Mouse (Mus musculus) midbrain, embryonic 13.5 days (tissue): Measurements from ENCODE around the gene Acp5. TPM values are rescaled to one million over a fixed set of nuclear protein-coding genes. Genes with fewer than 3 reads are reported as not detected.

ENCODE experiments used
- ATAC-seq: fragments of 200-750 bp; cut with Nextera tagmentation; 2 replicates; pipeline ENCODE4 v1.8.0; 2017; ENCODE audit warnings: mild to moderate bottlenecking, moderate TSS enrichment, moderate library complexity
- H3K27ac ChIP-seq: fragments of 300-500 bp; sonication (generic); 2 replicates; pipeline ENCODE4 v1.5.1; 2015; ENCODE audit warnings: inconsistent platforms, mild to moderate bottlenecking, moderate library complexity
- H3K27me3 ChIP-seq: fragments of 300-500 bp; sonication (generic); 2 replicates; pipeline ENCODE4 v1.6.1; 2015; ENCODE audit warnings: mild to moderate bottlenecking, inconsistent platforms
- H3K36me3 ChIP-seq: fragments of 300-500 bp; sonication (generic); 2 replicates; pipeline ENCODE4 v1.6.1; 2015; ENCODE audit warnings: mild to moderate bottlenecking, inconsistent platforms
- H3K4me1 ChIP-seq: fragments of 300-500 bp; sonication (generic); replicated peaks from 2 replicates; pipeline ENCODE4 v1.6.1; 2015; ENCODE audit warnings: inconsistent platforms
- H3K4me2 ChIP-seq: fragments of 300-500 bp; sonication (generic); replicated peaks from 2 replicates; pipeline ENCODE4 v1.6.1; 2015; ENCODE audit warnings: moderate library complexity, mild to moderate bottlenecking, inconsistent platforms
- H3K4me3 ChIP-seq: fragments of 300-500 bp; sonication (generic); replicated peaks from 2 replicates; pipeline ENCODE4 v1.5.1; 2015; ENCODE audit warnings: mild to moderate bottlenecking, inconsistent platforms
- H3K9ac ChIP-seq: fragments of 300-500 bp; sonication (generic); replicated peaks from 2 replicates; pipeline ENCODE4 v1.6.1; 2015; ENCODE audit warnings: mild to moderate bottlenecking, inconsistent platforms
- H3K9me3 ChIP-seq: fragments of 300-500 bp; sonication (generic); 2 replicates; pipeline ENCODE4 v1.6.1; 2016; ENCODE audit warnings: mild to moderate bottlenecking, inconsistent platforms
- WGBS: fragments of 180-500 bp; shearing (Covaris S2); methylation state at CpG from one replicate; pipeline ENCODE4 v1.1.7; 2015; 5-methylcytosine and 5-hydroxymethylcytosine counted together
- polyA plus RNA-seq: library from polyadenylated mRNA; unstranded; fragments of >200 nt; fragmentation: Nextera tagmentation; extraction: Ambion mirVana; gene quantifications from 2 replicates; pipeline ENCODE4 v1.2.1, GENCODE M21; 2015

The Acp5 gene
- polyA plus RNA-seq, 1 experiment from 2014 or later, result 0.42 TPM

DNA sequence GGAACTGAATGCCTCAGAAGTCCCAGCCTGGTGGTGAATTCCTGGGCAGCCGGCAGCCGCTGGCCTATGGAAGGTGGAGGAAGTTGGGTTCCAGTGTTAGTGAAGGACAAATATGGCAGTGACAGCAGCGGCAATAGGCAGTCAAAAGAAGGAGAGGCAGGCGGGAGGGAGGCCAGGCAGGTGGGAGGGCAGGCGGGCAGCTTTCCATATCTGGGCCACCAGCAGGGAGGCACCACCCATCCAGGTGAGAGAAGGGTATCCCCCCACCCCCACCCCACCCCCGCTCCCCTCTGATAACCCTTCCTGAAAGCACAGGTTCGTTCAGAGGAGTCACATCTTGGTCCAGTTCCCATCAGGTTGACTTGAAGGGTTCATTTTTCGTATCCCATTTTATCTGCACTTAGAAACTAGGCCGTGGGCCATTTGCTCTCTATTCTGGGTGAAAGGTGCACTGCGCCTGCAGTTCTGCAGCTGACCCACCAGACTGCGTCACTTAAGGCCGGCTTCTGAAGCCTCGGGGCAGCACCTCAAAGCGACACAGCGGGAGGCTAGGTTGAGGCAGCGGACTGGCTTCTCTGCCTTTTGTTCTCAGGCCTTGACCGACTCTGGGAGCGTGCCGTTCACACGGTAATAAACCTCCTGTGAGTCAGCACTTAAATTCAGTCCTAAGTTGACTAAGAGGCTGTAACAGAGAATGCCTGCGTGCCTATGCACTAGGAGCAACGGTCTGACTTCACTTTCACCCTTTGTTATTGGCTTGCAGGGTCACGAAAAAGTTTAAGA, 1.4 kb upstream of the Acp5 start:
- no peaks in the 10 kb centered on the region for H3K36me3 ChIP-seq
- no peak overlapping the region for H3K27ac ChIP-seq
- 11% methylated on average over 23 of the region's 23 CpGs for WGBS
- peaks cover 11% of the 10 kb centered on the region for H3K4me1 ChIP-seq
- H3K9ac ChIP-seq, result no peak overlapping the region; the same call in 1 of the 2 replicates
- peaks cover 16% of the 10 kb centered on the region for H3K27me3 ChIP-seq
- H3K4me3 ChIP-seq, result no peak overlapping the region
- no peak for ATAC-seq
- no peak overlapping the region for H3K4me2 ChIP-seq
- H3K9me3 ChIP-seq, result no peaks in the 10 kb centered on the region

DNA sequence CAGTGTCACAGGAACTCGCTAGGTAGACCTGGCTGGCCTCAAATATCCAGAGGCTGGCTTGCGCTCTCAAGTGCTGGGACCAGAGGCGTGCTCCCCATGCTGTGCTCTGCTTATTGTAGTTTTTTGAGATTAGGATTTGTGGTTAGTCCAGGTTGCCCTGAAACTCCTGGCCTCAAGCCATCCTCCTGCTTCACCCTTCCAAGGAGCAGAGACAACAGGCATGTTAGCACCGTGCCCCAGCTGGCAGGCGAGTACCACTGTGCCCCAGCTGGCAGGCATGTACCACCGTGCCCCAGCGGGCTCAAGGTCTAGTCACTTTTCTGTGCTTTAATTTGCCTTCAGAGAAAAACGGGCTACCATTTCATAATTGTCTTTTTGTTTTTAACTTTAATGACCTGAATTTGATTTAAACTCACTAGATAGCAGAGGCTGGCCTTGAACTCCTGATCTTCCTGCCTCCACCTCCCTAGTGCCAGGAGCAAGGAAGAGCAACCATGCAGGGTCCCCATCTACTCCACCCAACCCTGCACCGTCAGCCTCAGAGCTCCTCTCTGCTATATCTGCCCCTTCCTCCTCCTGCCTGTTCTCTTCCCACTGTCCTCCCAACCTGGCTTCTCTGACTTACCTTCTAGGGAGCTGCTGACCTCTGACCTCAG, 395 bp downstream of the Acp5 start:
- no peaks in the 10 kb centered on the region for H3K36me3 ChIP-seq
- no peak overlapping the region for H3K27ac ChIP-seq
- ATAC-seq, result no peak
- H3K4me2 ChIP-seq, result no peak overlapping the region
- H3K9me3 ChIP-seq, result no peaks in the 10 kb centered on the region
- H3K27me3 ChIP-seq, result peaks cover 35% of the 10 kb centered on the region
- WGBS, result 78% methylated on average over 9 of the region's 9 CpGs
- no peak overlapping the region for H3K4me3 ChIP-seq
- H3K4me1 ChIP-seq, result peaks cover 20% of the 10 kb centered on the region
- H3K9ac ChIP-seq, result no peak overlapping the region

DNA sequence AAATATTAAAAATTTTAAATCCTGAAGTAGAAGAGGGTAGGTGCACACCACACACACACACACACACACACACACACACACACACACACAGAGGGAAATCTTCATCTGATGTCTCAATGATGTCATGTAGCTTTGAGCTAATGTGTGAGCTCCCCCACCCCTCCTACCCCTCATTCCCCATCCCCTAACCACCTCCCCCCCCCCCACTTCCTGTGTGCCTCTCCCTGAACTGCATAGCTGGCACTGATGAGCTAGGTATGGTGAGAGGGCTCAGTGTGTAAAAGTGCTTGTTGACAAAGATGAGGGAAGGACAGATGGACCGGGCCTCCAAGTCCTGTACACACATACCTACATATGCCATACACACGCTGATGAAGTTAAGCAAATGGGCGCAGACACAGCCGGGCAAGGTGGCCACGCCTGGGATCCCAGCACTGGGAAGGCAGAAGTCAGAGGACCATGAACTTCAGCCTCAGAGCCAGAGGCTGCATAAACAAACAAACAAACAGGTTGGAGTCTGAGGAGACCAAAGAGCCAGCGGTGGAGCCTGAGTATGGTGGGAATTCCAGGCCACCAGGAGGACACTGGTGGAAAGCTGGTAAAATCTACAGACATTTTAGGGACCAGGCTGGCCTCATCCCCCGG, 1.1 kb downstream of the Acp5 start:
- WGBS, result 90% methylated on average over 7 of the region's 7 CpGs
- no peak for ATAC-seq
- Histone ChIP-seq H3K27ac (no peak overlapping the region), H3K4me1 (peaks cover 20% of the 10 kb centered on the region), H3K4me2 (no peak overlapping the region), H3K9ac (no peak overlapping the region), H3K36me3 (no peaks in the 10 kb centered on the region), H3K4me3 (no peak overlapping the region), H3K9me3 (no peaks in the 10 kb centered on the region), H3K27me3 (peaks cover 40% of the 10 kb centered on the region)

DNA sequence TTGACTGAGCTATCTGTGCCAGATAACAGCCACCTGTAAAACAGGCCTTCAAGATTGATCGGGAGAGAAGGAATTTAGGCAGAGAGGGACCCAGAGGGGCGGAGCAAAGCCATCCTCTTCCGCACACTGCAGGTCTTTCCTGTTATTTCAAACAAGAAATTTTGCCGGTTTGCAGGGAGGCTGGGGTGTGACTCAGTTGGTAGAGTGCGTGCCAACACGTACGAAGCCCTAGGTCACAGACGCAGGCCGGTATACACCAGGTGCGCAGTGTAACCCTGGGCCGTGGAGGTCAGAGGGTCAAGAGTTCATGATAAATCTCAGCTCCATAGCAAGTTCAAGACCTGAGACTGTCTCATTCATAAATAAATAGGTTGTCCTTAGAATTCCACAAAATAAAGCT, 3.3 kb downstream of the Acp5 start:
- no peak for ATAC-seq
- Histone ChIP-seq H3K9ac (no peak overlapping the region), H3K4me2 (peak overlapping the region; percentile 34), H3K9me3 (no peaks in the 10 kb centered on the region), H3K36me3 (no peaks in the 10 kb centered on the region), H3K27me3 (peaks cover 40% of the 10 kb centered on the region), H3K27ac (no peak overlapping the region), H3K4me3 (no peak overlapping the region), H3K4me1 (peaks cover 16% of the 10 kb centered on the region)
- 60% methylated on average over 11 of the region's 11 CpGs for WGBS

DNA sequence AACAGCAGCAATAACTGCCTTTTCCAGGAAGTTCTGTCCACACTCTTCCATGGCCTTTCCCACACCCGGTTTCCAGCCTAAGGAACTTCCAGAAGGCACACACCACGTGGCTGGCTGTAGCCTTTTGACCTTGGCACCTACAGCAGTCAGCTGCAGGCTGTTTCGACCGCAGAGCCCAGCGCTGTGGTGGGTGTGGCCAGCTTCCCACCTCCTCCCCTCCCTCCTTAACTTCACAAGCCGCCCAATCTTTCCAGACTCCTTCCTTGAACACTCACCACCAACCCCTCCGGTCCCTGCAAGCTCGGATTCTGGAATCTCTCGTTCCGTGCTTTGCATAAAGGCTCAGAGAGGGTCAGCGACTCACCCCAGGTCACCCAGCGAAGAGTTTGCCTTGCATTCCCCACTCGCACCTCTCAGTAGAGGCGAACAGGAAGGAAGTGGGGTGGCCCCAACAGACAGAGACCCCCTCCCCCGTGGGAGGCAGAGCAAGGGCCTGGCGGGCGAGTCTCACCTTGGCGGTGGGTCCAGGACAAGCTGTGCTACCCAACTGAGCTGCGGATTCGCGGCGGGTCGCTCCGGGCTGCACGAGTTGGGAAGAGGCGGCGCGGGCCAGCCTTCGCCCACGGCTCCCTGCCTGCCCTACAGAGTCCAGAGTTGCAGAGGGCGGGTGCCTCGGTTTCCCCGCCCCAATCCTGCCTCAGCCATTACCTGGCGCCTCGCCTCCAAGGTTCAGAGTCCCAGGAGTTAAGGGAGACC, 4.1 kb downstream of the Acp5 start:
- WGBS, result 2% methylated on average over 35 of the region's 35 CpGs
- no peak for ATAC-seq
- no peaks in the 10 kb centered on the region for H3K36me3 ChIP-seq
- H3K9me3 ChIP-seq, result no peaks in the 10 kb centered on the region
- H3K4me1 ChIP-seq, result peaks cover 10% of the 10 kb centered on the region; the same call in 1 of the 2 replicates
- peak overlapping the region; percentile 34 for H3K4me2 ChIP-seq
- no peak overlapping the region for H3K27ac ChIP-seq
- H3K4me3 ChIP-seq, result 0 out of 2 replicates have a peak overlapping the region, but pooled peaks have one; percentile 2
- H3K27me3 ChIP-seq, result peaks cover 35% of the 10 kb centered on the region
- no peak overlapping the region for H3K9ac ChIP-seq

DNA sequence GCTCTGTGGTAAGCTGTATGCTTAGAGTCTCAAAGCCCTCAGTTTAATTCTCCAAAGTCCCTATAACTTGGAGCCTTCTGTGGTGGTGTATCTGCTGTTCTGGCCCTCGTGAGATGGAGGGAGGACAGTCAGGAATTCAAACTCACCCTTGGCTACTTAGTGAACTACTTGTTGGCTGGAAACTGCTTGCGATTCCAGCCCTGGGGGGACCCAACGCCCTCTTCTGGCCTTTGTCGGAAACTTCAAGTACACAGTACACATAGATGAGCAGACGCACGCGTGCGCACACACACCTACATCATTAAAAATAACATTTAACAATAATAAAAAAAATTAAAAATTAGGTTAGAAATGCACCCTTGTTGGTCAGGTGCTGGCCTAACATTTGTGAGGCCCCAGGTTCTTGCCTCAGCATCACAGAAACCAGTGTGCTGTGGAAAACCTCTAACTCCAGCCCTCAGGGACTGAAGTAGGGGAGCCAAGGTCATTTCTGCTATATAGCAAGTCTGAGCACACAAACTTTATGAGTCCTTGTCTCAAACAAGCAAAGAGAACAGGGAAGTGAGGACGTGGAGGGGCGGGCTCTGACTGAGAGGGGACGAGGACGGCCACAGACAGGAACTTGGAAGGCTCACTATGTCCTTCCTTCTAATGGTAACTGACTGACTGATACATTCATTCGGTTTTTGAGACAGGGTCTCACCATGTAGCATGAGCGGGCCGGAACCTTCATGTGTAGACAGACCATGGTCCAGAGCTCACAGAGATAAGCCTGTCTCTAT, 10.1 kb downstream of the Acp5 start:
- no peak overlapping the region for H3K27ac ChIP-seq
- H3K4me1 ChIP-seq, result no peaks in the 10 kb centered on the region
- no peak overlapping the region for H3K4me2 ChIP-seq
- ATAC-seq, result no peak
- 86% methylated on average over 15 of the region's 15 CpGs for WGBS
- no peaks in the 10 kb centered on the region for H3K36me3 ChIP-seq
- no peak overlapping the region for H3K4me3 ChIP-seq
- H3K9me3 ChIP-seq, result no peaks in the 10 kb centered on the region
- H3K9ac ChIP-seq, result no peak overlapping the region
- peaks cover 8% of the 10 kb centered on the region for H3K27me3 ChIP-seq

DNA sequence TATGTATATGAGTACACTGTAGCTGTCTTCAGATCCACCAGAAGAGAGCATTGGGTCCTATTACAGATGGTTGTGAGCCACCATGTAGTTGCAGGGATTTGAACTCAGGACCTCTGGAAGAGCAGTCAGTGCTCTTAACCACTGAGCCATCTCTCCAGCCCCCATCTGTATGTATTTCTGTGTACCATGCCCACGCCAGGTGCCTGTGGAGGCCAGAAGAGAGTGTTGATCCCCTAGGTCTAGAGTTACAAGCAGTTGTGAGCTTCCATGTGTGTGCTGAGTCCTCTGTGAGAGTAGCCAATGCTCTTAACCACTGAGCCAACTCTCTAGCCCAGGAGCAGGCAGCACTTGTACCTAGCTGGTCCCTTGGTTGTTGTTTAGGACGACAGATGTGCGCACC, 11.3 kb downstream of the Acp5 start:
- 85% methylated on average over 3 of the region's 3 CpGs for WGBS

DNA sequence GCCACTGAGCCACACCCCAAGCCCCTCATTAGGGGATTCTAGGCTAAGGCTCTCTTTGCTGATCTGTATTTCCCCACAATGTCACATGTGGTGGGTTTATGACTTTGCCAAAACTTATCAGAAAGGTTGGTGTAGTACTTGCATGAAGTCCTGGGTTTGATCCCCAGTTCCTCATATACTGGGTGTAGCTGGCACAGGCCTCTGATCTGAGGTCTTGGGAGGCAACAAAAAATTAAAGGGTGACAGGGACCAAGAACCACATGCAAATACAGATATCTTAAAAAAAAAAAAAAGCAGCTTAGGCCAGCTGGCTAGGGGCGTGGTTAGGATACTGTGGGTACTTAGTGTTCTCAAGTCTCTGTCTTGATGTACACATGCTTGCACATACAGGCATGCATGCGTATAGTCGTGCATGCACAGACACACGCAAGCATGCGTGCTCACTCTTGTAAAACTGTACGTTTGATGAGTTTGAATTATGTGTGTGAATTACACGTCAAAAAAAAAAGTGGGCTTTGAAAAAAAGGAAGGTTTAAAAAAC, 12.4 kb downstream of the Acp5 start:
- H3K27me3 ChIP-seq, result peaks cover 6% of the 10 kb centered on the region; the same call in 1 of the 2 replicates
- no peaks in the 10 kb centered on the region for H3K36me3 ChIP-seq
- no peak overlapping the region for H3K27ac ChIP-seq
- no peak overlapping the region for H3K4me2 ChIP-seq
- H3K4me1 ChIP-seq, result no peaks in the 10 kb centered on the region; the same call in 1 of the 2 replicates
- H3K4me3 ChIP-seq, result no peak overlapping the region
- H3K9me3 ChIP-seq, result no peaks in the 10 kb centered on the region
- no peak for ATAC-seq
- 89% methylated on average over 7 of the region's 7 CpGs for WGBS
- H3K9ac ChIP-seq, result no peak overlapping the region

More for the DNA sequence above, 11.3 kb downstream of the Acp5 start:
- Histone ChIP-seq H3K4me3 (no peak overlapping the region), H3K4me1 (no peaks in the 10 kb centered on the region), H3K27me3 (peaks cover 3% of the 10 kb centered on the region; the same call in 1 of the 2 replicates), H3K9me3 (no peaks in the 10 kb centered on the region), H3K27ac (no peak overlapping the region), H3K36me3 (no peaks in the 10 kb centered on the region), H3K4me2 (no peak overlapping the region), H3K9ac (no peak overlapping the region)
- no peak for ATAC-seq

DNA sequence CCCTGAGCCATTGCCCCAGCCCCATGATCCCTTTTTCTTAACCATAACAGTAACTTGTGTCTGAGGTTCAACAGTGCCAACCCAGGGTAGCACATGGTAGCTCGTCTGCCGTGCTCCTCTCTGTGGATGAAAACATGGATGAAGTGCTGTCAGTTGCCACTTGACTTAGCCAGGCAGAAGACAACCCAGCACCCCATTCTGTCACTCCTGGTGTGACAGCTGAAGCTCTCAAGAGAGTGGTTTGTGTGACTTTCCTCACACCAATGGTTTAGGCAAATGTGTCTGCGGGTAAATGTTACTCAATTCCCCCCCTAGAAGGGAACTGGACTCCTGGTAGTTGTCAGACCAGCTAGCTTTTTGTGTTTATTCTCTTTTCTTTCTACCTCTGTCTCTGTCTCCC, 13.5 kb downstream of the Acp5 start:
- Histone ChIP-seq H3K27me3 (peaks cover 6% of the 10 kb centered on the region; the same call in 1 of the 2 replicates), H3K4me1 (peaks cover 9% of the 10 kb centered on the region), H3K9ac (no peak overlapping the region), H3K27ac (no peak overlapping the region), H3K36me3 (no peaks in the 10 kb centered on the region), H3K4me3 (no peak overlapping the region), H3K9me3 (no peaks in the 10 kb centered on the region), H3K4me2 (no peak overlapping the region)
- WGBS, result 84% methylated on average over 3 of the region's 3 CpGs
- no peak for ATAC-seq

DNA sequence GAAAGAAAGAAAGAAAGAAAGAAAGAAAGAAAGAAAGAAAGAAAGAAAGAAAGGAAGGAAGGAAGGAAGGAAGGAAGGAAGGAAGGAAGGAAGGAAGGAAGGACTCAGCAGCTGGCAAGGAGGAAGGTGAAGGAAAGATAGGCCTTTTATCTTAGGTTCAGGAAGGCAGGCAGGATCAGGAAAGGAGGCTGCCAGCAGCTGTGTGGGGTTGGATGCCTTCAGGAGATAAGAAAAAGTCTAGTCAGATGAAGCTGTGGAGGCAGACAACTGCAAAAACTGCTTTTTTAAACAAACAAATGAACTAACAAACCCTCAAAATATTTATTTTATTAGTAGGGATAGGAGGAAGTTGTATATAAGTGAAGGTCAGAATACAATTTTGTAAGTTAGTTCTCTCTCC, 14.0 kb downstream of the Acp5 start:
- no peak for ATAC-seq
- peaks cover 6% of the 10 kb centered on the region; the same call in 1 of the 2 replicates for H3K27me3 ChIP-seq
- no peak overlapping the region for H3K27ac ChIP-seq
- no peak overlapping the region for H3K9ac ChIP-seq
- H3K36me3 ChIP-seq, result no peaks in the 10 kb centered on the region
- H3K4me3 ChIP-seq, result no peak overlapping the region
- H3K9me3 ChIP-seq, result no peaks in the 10 kb centered on the region
- H3K4me2 ChIP-seq, result no peak overlapping the region
- peaks cover 9% of the 10 kb centered on the region for H3K4me1 ChIP-seq

DNA sequence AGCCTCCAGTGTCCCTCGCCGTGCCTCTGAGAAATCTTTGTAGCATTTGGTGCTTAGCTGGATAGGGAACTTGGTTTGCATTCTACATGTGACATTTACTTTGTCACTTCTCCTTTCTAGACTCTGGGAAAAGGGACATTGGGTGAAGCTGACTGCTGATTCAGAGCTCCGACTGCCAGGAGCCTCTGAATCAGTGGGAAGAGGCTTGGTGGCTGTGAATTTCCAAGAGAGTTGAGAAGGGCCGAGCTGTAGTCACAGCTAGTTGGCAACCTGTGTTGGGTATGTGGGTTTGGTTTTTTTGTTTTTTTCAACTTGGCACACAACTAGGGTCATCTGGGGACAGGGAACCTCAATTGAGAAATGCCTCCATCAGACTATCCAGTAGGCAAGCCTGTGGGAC, 16.0 kb downstream of the Acp5 start:
- Histone ChIP-seq H3K4me3 (no peak overlapping the region), H3K36me3 (no peaks in the 10 kb centered on the region), H3K4me1 (peaks cover 25% of the 10 kb centered on the region), H3K9me3 (no peaks in the 10 kb centered on the region), H3K27ac (no peak overlapping the region), H3K27me3 (peaks cover 6% of the 10 kb centered on the region; the same call in 1 of the 2 replicates), H3K4me2 (no peak overlapping the region), H3K9ac (no peak overlapping the region)
- ATAC-seq, result no peak
- WGBS, result 92% methylated on average over 4 of the region's 4 CpGs
